Mouse (Mus musculus) liver, adult 2 months (tissue): ENCODE measurements around the gene Ptgir.
"Not testable (repeated sequence)": the region's sequence is repeated elsewhere in the genome, so short reads cannot be mapped to it uniquely, and the experiment has no call there.

Experiments used
- CTCF ChIP-seq: fragments of 200-500 bp; IDR thresholded peaks from 2 replicates; pipeline ENCODE4 v1.5.1; 2011; ENCODE audit warnings: low read depth, low read length, control low read depth
- POLR2A ChIP-seq: fragments of 200-500 bp; IDR thresholded peaks from 2 replicates; pipeline ENCODE4 v1.6.1; 2011; ENCODE audit warnings: low read length, control low read depth; ENCODE audit not compliant: insufficient read depth; ENCODE audit errors: extremely low read depth

- not testable (repeated sequence) for TF ChIP-seq POLR2A, CTCF
Measured at GRCm38 (mm10) chr7:16953776-16954175, 47.5 kb downstream of the Ptgir start.
